Mouse (Mus musculus): ENCODE results near the gene Itpr2.

DNA sequence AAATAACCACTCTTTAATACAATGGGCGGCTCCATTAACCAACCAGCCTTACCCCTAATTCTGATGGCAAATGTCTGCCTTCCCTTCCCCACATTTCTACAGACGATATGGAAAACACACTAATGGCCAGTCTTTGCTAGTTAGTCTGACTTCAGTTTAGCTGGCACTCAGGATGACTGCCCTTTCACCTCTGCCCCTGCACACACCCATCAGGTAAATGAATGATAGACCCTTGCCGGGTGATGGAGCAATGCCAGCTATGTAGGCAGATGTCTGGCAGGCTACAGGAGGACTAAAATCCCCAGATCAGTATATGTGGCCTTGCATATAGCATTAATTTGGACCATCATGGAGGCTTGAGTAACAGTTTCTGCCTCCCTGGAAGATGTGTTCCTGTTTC, 168.5 kb downstream of the Itpr2 start:
- TF ChIP-seq CTCF (IDR thresholded peaks at IDR 0.05; ENCODE audit: extremely low read depth, insufficient read depth, insufficient read length, insufficient replicate concordance) (no peak), POLR2A (IDR thresholded peaks at IDR 0.05; ENCODE audit: low read depth, low read length) (no peak)
